Mouse (Mus musculus): ENCODE data around the gene Lamb3. TPM values are rescaled to one million over a fixed set of nuclear protein-coding genes. Genes with fewer than 3 reads are reported as not detected.
"Not testable (repeated sequence)": the region's sequence is repeated elsewhere in the genome, so short reads cannot be mapped to it uniquely, and the experiment has no call there.

Gene Lamb3
- polyA plus RNA-seq, 1 experiment from 2014 or later: 3.1 TPM

DNA sequence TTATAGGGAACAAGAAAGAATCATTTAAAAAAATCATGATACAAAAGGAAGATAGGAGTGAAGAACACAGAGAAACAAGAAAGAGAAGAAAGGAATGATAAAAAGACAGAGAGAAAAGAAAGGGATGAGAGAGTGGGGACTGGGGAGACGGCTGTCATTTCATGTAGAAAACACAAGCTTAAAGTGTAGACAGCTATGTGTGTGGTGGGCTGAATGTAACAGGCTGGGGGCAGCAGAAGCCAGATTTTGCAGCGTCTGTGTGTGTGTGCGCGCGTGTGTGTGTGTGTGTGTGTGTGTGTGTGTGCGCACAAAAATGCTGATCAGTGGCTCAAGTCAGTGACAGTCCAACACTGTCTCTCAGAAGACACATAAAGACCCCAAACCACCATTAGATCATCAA is 36.7 kb downstream of the Lamb3 start:
- no peak overlapping the region for H3K4me2 ChIP-seq (ENCODE audit: low read length)
- H3K9me3 ChIP-seq (ENCODE audit: control insufficient read depth, low read length): no peaks in the 10 kb centered on the region
- no peak for ATAC-seq (ENCODE audit: insufficient number of reproducible peaks, insufficient read depth, low FRiP score, low read depth)
- H3K27ac ChIP-seq (replicated peaks in 1 of 2; ENCODE audit: control insufficient read depth in 1 of 2, insufficient read depth in 1 of 2, low read depth in 2 of 2, low read length in 2 of 2): peak overlapping the region; percentile 65 to 79
- no peak overlapping the region for H3K4me3 ChIP-seq (ENCODE audit: control insufficient read depth in 1 of 2, insufficient read depth in 1 of 2, low read depth in 1 of 2, low read length in 2 of 2)
- H3K36me3 ChIP-seq (ENCODE audit: control insufficient read depth, insufficient read depth, low read length): no peaks in the 10 kb centered on the region
- no peaks in the 10 kb centered on the region for H3K27me3 ChIP-seq (ENCODE audit: control insufficient read depth, insufficient read depth, low read length)
- WGBS: 61% methylated on average over 6 of the region's 6 CpGs
- H3K9ac ChIP-seq (ENCODE audit: low read length): no peak overlapping the region
- H3K4me1 ChIP-seq (ENCODE audit: control insufficient read depth in 2 of 2, insufficient read depth in 2 of 2, low read length in 2 of 2): peaks cover 6 to 10% of the 10 kb centered on the region in 2 experiments; a peak in 3 of 4 replicates

GRCm38 (mm10) chr1:193250026-193250425 is 42.5 kb downstream of the Lamb3 start:
- Histone ChIP-seq H3K36me3 (ENCODE audit: control insufficient read depth, insufficient read depth, low read length) (no peaks in the 10 kb centered on the region), H3K27ac (replicated peaks in 1 of 2; ENCODE audit: control insufficient read depth in 1 of 2, insufficient read depth in 1 of 2, low read depth in 2 of 2, low read length in 2 of 2) (no peak overlapping the region), H3K9me3 (ENCODE audit: control insufficient read depth, low read length) (0 out of 2 replicates have a peak, but pooled peaks cover 2% of the 10 kb centered on the region), H3K4me2 (ENCODE audit: low read length) (no peak overlapping the region), H3K27me3 (ENCODE audit: control insufficient read depth, insufficient read depth, low read length) (no peaks in the 10 kb centered on the region), H3K4me3 (ENCODE audit: control insufficient read depth in 1 of 2, insufficient read depth in 1 of 2, low read depth in 1 of 2, low read length in 2 of 2) (no peak overlapping the region), H3K9ac (ENCODE audit: low read length) (no peak overlapping the region), H3K4me1 (ENCODE audit: control insufficient read depth in 2 of 2, insufficient read depth in 2 of 2, low read length in 2 of 2) (peaks cover 4 to 7% of the 10 kb centered on the region in 2 experiments; a peak in 2 of 4 replicates)
- no peak for ATAC-seq (ENCODE audit: insufficient number of reproducible peaks, insufficient read depth, low FRiP score, low read depth)
- 78% methylated on average over 2 of the region's 2 CpGs for WGBS

DNA sequence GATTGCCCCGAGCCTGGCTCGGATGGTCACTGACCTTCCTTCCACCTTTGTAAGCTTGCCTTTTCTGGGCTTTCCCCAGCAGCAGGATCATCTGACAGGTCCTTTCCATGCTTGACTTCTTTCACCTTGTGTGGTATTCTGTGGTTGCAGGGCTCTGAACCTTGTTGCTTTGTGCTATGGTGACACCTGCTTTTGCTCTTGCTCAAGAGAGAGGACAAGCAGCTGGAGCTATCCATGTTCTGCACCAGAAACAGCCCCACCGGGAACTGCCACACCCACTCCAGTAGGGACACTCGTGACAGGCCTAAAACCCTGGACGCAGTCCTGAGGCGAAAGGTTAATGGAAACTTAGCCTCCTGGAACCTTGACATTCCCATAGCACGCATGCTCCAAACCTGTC is 43.9 kb downstream of the Lamb3 start:
- H3K27ac ChIP-seq (replicated peaks in 1 of 2; ENCODE audit: control insufficient read depth in 1 of 2, insufficient read depth in 1 of 2, low read depth in 2 of 2, low read length in 2 of 2): no peak overlapping the region
- no peak overlapping the region for H3K4me2 ChIP-seq (ENCODE audit: low read length)
- H3K36me3 ChIP-seq (ENCODE audit: control insufficient read depth, insufficient read depth, low read length): no peaks in the 10 kb centered on the region
- no peaks in the 10 kb centered on the region for H3K27me3 ChIP-seq (ENCODE audit: control insufficient read depth, insufficient read depth, low read length)
- no peak overlapping the region for H3K9ac ChIP-seq (ENCODE audit: low read length)
- H3K9me3 ChIP-seq (ENCODE audit: control insufficient read depth, low read length): 0 out of 2 replicates have a peak, but pooled peaks cover 2% of the 10 kb centered on the region
- WGBS: 68% methylated on average over 7 of the region's 7 CpGs
- ATAC-seq (ENCODE audit: insufficient number of reproducible peaks, insufficient read depth, low FRiP score, low read depth): no peak
- peaks cover 7% of the 10 kb centered on the region in 2 experiments; a peak in 2 of 4 replicates for H3K4me1 ChIP-seq (ENCODE audit: control insufficient read depth in 2 of 2, insufficient read depth in 2 of 2, low read length in 2 of 2)
- no peak overlapping the region for H3K4me3 ChIP-seq (ENCODE audit: control insufficient read depth in 1 of 2, insufficient read depth in 1 of 2, low read depth in 1 of 2, low read length in 2 of 2)

DNA sequence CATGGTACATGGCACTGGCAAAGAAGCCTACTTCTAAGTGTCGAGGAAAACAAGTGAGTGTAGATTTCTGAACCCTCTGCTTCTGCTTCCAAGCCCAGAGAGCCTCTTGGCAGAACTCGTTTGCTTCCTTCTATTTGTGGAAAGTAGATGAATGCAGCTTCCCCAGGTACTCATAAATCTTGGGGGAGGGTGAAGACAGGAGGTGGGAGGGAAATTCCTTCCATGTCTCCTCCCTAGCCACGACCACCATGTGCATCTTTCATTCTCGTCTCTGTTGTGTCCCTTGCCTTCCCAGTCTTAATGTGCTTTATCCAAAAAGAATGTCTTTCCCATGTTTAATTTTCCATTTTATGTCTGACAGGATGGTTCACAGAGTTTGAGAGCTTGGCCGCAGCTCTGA is 45.1 kb downstream of the Lamb3 start:
- WGBS: 28% methylated on average over 5 of the region's 5 CpGs
- ATAC-seq (ENCODE audit: insufficient number of reproducible peaks, insufficient read depth, low FRiP score, low read depth): no peak
- no peak overlapping the region for H3K4me3 ChIP-seq (ENCODE audit: control insufficient read depth in 1 of 2, insufficient read depth in 1 of 2, low read depth in 1 of 2, low read length in 2 of 2)
- no peaks in the 10 kb centered on the region for H3K36me3 ChIP-seq (ENCODE audit: control insufficient read depth, insufficient read depth, low read length)
- no peak overlapping the region for H3K27ac ChIP-seq (replicated peaks in 1 of 2; ENCODE audit: control insufficient read depth in 1 of 2, insufficient read depth in 1 of 2, low read depth in 2 of 2, low read length in 2 of 2)
- no peak overlapping the region for H3K4me2 ChIP-seq (ENCODE audit: low read length)
- H3K4me1 ChIP-seq (ENCODE audit: control insufficient read depth in 2 of 2, insufficient read depth in 2 of 2, low read length in 2 of 2): peaks cover 7 to 11% of the 10 kb centered on the region in 2 experiments; a peak in 2 of 4 replicates
- 0 out of 2 replicates have a peak, but pooled peaks cover 2% of the 10 kb centered on the region for H3K9me3 ChIP-seq (ENCODE audit: control insufficient read depth, low read length)
- no peak overlapping the region for H3K9ac ChIP-seq (ENCODE audit: low read length)
- no peaks in the 10 kb centered on the region for H3K27me3 ChIP-seq (ENCODE audit: control insufficient read depth, insufficient read depth, low read length)

DNA sequence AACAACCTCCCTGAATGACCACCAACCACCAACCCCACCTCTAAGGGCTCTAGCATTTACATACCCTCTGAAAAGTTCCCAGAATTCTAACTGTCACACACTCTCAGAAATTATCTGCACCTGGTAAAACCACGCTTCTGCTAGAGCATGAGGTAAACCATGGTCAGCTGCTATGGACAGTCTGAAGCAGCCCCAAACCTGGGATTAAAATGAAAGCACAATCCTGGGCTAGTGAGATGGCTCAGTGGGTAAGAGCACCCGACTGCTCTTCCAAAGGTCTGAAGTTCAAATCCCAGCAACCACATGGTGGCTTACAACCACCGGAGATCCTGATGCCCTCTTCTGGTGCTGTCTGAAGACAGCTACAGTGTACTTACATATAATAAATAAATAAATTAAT is 46.4 kb downstream of the Lamb3 start:
- H3K36me3 ChIP-seq (ENCODE audit: control insufficient read depth, insufficient read depth, low read length); H3K9me3 ChIP-seq (ENCODE audit: control insufficient read depth, low read length); H3K27ac ChIP-seq (replicated peaks in 1 of 2; ENCODE audit: control insufficient read depth in 1 of 2, insufficient read depth in 1 of 2, low read depth in 2 of 2, low read length in 2 of 2); H3K9ac ChIP-seq (ENCODE audit: low read length); H3K4me3 ChIP-seq (ENCODE audit: control insufficient read depth in 1 of 2, insufficient read depth in 1 of 2, low read depth in 1 of 2, low read length in 2 of 2); H3K4me2 ChIP-seq (ENCODE audit: low read length); H3K27me3 ChIP-seq (ENCODE audit: control insufficient read depth, insufficient read depth, low read length); ATAC-seq (ENCODE audit: insufficient number of reproducible peaks, insufficient read depth, low FRiP score, low read depth): not testable (repeated sequence)
- WGBS: 70% methylated on average over 3 of the region's 3 CpGs
- H3K4me1 ChIP-seq (ENCODE audit: control insufficient read depth in 2 of 2, insufficient read depth in 2 of 2, low read length in 2 of 2): peaks cover 7 to 11% of the 10 kb centered on the region in 2 experiments; a peak in 2 of 4 replicates

DNA sequence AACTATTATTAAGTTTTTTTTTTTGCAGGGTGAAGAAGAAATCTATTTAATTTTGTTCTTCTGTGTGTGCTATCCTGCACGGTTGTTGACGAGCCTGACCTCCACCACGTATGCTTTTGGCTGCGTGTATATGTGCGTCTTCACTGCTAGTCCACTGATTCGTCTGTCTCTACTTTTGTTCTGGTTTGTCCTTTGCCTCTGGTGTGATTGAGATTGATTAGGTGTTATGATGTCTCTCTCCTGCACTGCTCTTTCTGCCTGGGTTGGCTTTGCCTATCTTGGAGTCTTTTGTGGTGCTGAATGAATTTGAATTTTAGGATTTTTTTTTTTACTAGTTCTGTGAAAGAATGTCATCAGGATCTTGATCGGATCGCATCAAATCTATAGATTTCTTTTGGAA is 47.5 kb downstream of the Lamb3 start:
- ATAC-seq (ENCODE audit: insufficient number of reproducible peaks, insufficient read depth, low FRiP score, low read depth): no peak
- H3K4me1 ChIP-seq (ENCODE audit: control insufficient read depth in 2 of 2, insufficient read depth in 2 of 2, low read length in 2 of 2): peaks cover 7 to 11% of the 10 kb centered on the region in 2 experiments; a peak in 2 of 4 replicates
- H3K4me3 ChIP-seq (ENCODE audit: control insufficient read depth in 1 of 2, insufficient read depth in 1 of 2, low read depth in 1 of 2, low read length in 2 of 2): no peak overlapping the region
- no peak overlapping the region for H3K9ac ChIP-seq (ENCODE audit: low read length)
- H3K27ac ChIP-seq (replicated peaks in 1 of 2; ENCODE audit: control insufficient read depth in 1 of 2, insufficient read depth in 1 of 2, low read depth in 2 of 2, low read length in 2 of 2): no peak overlapping the region
- no peaks in the 10 kb centered on the region for H3K27me3 ChIP-seq (ENCODE audit: control insufficient read depth, insufficient read depth, low read length)
- no peaks in the 10 kb centered on the region for H3K9me3 ChIP-seq (ENCODE audit: control insufficient read depth, low read length)
- H3K4me2 ChIP-seq (ENCODE audit: low read length): no peak overlapping the region
- 56% methylated on average over 8 of the region's 8 CpGs for WGBS
- H3K36me3 ChIP-seq (ENCODE audit: control insufficient read depth, insufficient read depth, low read length): no peaks in the 10 kb centered on the region

GRCm38 (mm10) chr1:193255488-193256288 is 48.2 kb downstream of the Lamb3 start:
- H3K9ac ChIP-seq (ENCODE audit: low read length): no peak overlapping the region
- H3K27me3 ChIP-seq (ENCODE audit: control insufficient read depth, insufficient read depth, low read length): no peaks in the 10 kb centered on the region
- H3K27ac ChIP-seq (replicated peaks in 1 of 2; ENCODE audit: control insufficient read depth in 1 of 2, insufficient read depth in 1 of 2, low read depth in 2 of 2, low read length in 2 of 2): no peak overlapping the region
- H3K36me3 ChIP-seq (ENCODE audit: control insufficient read depth, insufficient read depth, low read length): no peaks in the 10 kb centered on the region
- no peak overlapping the region for H3K4me2 ChIP-seq (ENCODE audit: low read length)
- H3K4me3 ChIP-seq (ENCODE audit: control insufficient read depth in 1 of 2, insufficient read depth in 1 of 2, low read depth in 1 of 2, low read length in 2 of 2): no peak overlapping the region
- 30% methylated on average over 3 of the region's 3 CpGs for WGBS
- no peaks in the 10 kb centered on the region for H3K9me3 ChIP-seq (ENCODE audit: control insufficient read depth, low read length)
- H3K4me1 ChIP-seq (ENCODE audit: control insufficient read depth in 2 of 2, insufficient read depth in 2 of 2, low read length in 2 of 2): peaks cover 7 to 11% of the 10 kb centered on the region in 2 experiments; a peak in 2 of 4 replicates
- ATAC-seq (ENCODE audit: insufficient number of reproducible peaks, insufficient read depth, low FRiP score, low read depth): peak; percentile 31; the same call in 1 of the 2 replicates
